Mouse (Mus musculus) induced T-regulatory cell, adult 2 months (primary cell): ENCODE data around the gene Fam172a.

ENCODE experiments used
- DNase-seq: peaks from one replicate; pipeline ENCODE4 v3.0.0-alpha.2; 2012; ENCODE audit warnings: low read depth

Gene Fam172a

DNA sequence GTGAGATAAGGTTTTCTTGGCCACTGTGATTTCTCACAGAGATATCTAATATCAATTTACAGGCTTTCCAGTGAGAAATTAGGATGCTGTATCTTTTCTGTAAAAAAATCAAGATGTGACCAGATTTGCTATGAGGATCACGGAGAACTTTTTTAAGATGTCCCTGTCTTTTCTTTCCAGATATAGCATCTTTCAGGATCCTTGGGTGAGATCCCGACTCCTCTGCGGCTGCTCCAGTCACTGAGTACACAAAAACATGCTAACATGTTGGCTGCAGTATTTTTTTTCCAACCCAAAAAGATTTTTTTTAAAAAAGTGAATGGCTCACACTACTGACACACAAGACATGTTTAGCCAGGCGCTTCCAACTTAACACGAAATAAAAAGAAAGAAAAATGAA lies 476.9 kb downstream of the Fam172a start:
- DNase-seq, result no peak

- DNase-seq, result no peak
Observed at GRCm38 (mm10) chr13:78179312-78180097, 477.7 kb downstream of the Fam172a start.

- DNase-seq, result no peak
Observed at GRCm38 (mm10) chr13:78180261-78180660, 478.4 kb downstream of the Fam172a start.

DNA sequence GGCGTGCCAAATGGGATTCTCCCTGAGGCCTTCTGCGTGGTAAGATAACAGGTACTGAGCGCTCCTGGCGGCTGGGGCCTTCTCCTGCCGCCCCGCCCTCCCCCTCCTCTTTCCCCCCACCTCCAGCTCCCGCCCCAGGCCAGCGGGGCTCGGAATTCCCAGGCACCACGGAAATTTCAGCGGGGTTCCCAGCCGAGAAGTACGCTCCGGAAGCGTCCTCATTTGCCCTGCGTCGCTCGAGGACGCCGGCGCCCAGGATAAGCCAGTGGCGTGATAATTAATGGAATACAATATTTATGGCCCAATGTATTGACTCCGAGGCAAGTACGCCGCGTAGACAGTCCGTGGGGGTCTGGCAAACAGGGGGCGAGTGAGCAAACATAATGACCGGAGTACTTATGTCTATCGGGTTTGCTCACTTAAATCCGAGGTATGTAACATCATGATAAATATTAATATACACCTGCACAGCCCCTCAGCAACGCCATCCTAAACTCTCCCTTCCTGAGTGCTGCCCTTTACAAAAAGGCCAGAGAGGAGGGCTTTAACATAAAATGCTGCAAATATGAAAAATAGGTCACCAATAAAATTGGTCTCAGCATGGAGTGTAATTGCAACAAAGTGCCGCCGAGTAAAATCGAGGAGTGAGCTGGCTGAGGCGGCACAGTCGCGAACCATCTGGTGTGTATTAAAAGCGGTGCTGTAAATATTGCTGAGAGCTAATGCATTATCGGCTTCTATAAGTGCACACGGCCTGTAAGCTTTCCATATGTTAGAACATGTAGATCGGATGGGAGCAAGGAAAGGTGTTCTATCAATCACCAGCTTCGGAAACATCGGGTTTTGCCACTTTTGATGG lies 479.5 kb downstream of the Fam172a start:
- DNase-seq, result no peak

GRCm38 (mm10) chr13:78181930-78182558 lies 480.2 kb downstream of the Fam172a start:
- DNase-seq, result no peak

GRCm38 (mm10) chr13:78183004-78183403 lies 481.2 kb downstream of the Fam172a start:
- no peak for DNase-seq

- no peak for DNase-seq
Observed at GRCm38 (mm10) chr13:78183986-78184385, 482.2 kb downstream of the Fam172a start.

- DNase-seq, result no peak
Observed at GRCm38 (mm10) chr13:78184786-78185466, 483.1 kb downstream of the Fam172a start.

- no peak for DNase-seq
Observed at GRCm38 (mm10) chr13:78186340-78186946, 484.6 kb downstream of the Fam172a start.

GRCm38 (mm10) chr13:78187833-78188232 lies 486.0 kb downstream of the Fam172a start:
- DNase-seq, result no peak

DNA sequence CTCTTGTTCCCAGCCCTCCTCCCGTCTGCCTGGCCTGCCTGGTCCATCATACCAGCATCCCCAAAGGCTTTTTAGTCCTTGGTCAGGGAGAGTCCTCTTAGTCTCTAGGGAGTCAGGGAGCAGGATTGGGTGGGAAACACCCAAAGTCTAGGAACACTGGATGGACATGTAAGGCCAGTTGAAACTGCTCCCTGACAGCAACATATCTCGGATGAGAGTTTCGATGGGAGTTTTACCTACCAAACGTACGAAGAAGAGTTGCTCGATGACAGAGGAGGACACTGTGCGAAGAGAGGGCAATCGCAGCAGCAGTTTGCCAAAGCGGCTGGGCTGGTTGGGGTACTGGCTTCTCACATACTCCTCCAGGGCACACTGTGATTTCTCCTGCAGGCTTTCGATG lies 487.8 kb downstream of the Fam172a start:
- no peak for DNase-seq

GRCm38 (mm10) chr13:78193211-78193610 lies 491.4 kb downstream of the Fam172a start:
- no peak for DNase-seq

- no peak for DNase-seq
Observed at GRCm38 (mm10) chr13:78194135-78194849, 492.5 kb downstream of the Fam172a start.

GRCm38 (mm10) chr13:78194850-78195600 lies 493.2 kb downstream of the Fam172a start:
- no peak for DNase-seq

DNA sequence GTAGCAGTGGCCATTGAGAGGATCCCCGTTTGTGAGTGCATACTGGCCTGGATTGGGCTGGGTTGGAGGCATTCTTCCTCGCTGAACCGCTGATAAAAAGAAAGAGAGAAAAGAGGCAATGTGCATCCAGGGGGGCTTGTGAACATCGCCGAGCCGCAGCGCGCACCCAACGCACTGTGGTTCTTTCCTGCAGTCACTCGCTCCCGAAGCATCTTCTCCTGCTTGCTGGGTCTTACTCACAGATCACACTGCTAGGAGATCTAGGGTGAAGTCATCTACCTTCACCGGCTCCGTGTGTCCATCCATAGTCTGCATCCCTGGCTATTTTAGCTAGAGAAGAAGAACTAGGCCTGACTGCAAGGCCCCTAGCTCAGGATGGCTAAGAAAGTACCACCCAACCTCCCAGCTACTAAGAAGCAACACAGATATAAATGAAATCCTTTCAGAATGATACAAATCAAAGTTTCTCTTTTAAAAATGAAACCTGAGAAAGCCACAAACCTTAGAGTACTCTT lies 493.8 kb downstream of the Fam172a start:
- DNase-seq, result no peak

GRCm38 (mm10) chr13:78196236-78196796 lies 494.5 kb downstream of the Fam172a start:
- no peak for DNase-seq

GRCm38 (mm10) chr13:78197286-78197818 lies 495.5 kb downstream of the Fam172a start:
- DNase-seq, result no peak

GRCm38 (mm10) chr13:78197819-78198390 lies 496.1 kb downstream of the Fam172a start:
- no peak for DNase-seq

GRCm38 (mm10) chr13:78198391-78198870 lies 496.6 kb downstream of the Fam172a start:
- DNase-seq, result no peak
